Mouse (Mus musculus) midbrain, embryonic 10.5 days (tissue): ENCODE measurements around the gene Coq5. TPM values are rescaled to one million over a fixed set of nuclear protein-coding genes. Genes with fewer than 3 reads are reported as not detected.
"Not testable (repeated sequence)": the region's sequence is repeated elsewhere in the genome, so short reads cannot be mapped to it uniquely, and the experiment has no call there.

ENCODE experiments used
- DNase-seq: peaks from one replicate; pipeline ENCODE4 v3.0.0-alpha.2; 2017; ENCODE audit warnings: low spot score
- H3K27ac ChIP-seq: fragments of 300-500 bp; sonication (generic); replicated peaks from 2 replicates; pipeline ENCODE4 v1.5.1; 2016; ENCODE audit warnings: mild to moderate bottlenecking
- H3K27me3 ChIP-seq: fragments of 300-500 bp; sonication (generic); 2 replicates; pipeline ENCODE4 v1.6.1; 2016; ENCODE audit warnings: low read depth, mild to moderate bottlenecking; ENCODE audit not compliant: poor library complexity, severe bottlenecking
- H3K36me3 ChIP-seq: fragments of 300-500 bp; sonication (generic); 2 replicates; pipeline ENCODE4 v1.6.1; 2016; ENCODE audit warnings: mild to moderate bottlenecking, moderate library complexity
- H3K4me1 ChIP-seq: fragments of 300-500 bp; sonication (generic); 2 replicates; pipeline ENCODE4 v1.6.1; 2016
- H3K4me3 ChIP-seq: fragments of 300-500 bp; sonication (generic); 2 replicates; pipeline ENCODE4 v1.5.1; 2016; ENCODE audit warnings: mild to moderate bottlenecking, moderate library complexity
- H3K9me3 ChIP-seq: fragments of 300-500 bp; sonication (generic); replicated peaks from 2 replicates; pipeline ENCODE4 v1.6.1; 2016; ENCODE audit warnings: mild to moderate bottlenecking
- WGBS: fragments of 180-500 bp; shearing (Covaris S2); methylation state at CpG from one replicate; pipeline ENCODE4 v1.1.7; 2016; 5-methylcytosine and 5-hydroxymethylcytosine counted together
- polyA plus RNA-seq: library from polyadenylated mRNA; unstranded; fragments of >200 nt; fragmentation: Nextera tagmentation; extraction: Ambion mirVana; gene quantifications from 2 replicates; pipeline ENCODE4 v1.2.1, GENCODE M21; 2016

The Coq5 gene
- polyA plus RNA-seq, 1 experiment from 2014 or later = 57.3 TPM

DNA sequence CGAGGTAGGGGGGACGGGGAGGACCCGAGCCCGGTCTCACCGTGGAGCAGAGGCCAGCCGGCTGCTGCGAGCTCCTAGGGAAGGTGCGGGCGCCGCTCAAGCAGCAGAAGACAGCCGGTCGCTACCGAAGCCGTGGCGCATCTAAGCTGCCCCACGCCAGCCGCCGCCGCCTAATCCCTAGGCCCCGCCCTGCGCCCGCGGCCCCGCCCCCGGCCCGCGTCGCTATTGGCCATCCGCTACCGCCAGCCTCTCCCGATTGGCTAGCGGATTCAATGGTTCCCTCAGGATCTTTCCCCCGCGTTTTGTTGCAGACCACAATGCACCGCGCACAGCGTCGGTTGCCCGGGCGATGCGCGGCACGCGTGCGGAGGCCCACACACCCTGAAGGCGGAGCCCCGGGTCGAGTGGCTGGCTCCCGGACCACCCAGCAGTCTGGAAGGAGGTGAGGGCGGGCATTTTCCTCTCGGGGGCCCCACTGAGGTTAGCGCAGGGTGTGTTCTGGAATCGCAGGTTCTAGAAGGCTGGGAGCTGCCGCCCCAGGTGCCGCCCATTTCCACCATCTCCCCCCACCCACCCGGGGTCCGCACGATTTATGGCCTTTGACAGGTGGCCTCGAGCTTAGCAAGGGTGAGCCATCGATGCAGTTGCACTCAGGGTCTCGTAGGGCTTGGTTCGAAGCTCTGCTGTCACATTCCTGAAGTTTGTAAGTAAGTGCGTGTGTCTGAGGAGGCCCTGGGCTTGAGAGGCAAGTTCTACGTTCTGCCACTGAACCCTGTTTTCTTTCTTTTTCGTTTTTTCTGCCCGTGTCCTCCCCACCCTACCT, 21.5 kb downstream of the Coq5 start, which contains the start of gene Dynll1:
TSS of gene Dynll1 (minus strand) at position 208 of the 823 bp plus-strand sequence.
- WGBS = 1% methylated on average over 65 of the region's 66 CpGs

DNA sequence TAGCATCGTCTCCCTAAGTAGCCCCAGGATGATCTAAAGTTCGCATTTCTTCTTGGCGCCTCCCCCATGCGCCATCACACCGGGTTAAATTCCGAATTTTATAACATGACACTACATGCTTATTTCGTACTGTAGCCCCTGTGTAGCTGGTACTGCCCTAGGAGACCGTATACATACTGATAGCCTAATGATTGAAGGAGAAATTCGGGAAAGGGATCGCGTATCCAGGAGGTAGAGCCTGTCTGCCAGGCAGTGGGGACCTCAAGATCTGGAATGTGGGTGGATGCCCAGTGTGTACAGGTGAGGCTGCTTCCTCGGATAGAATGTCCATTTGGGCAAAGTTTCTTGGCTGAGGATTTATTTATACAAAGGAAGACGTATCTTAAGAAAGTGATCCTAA, 22.1 kb downstream of the Coq5 start:
- peak overlapping the region; percentile 93 for H3K27ac ChIP-seq
- DNase-seq = no peak
- H3K27me3 ChIP-seq = peaks cover 17% of the 10 kb centered on the region
- peaks cover 31% of the 10 kb centered on the region for H3K4me1 ChIP-seq
- 34% methylated on average over 13 of the region's 13 CpGs for WGBS
- H3K9me3 ChIP-seq = no peaks in the 10 kb centered on the region
- H3K36me3 ChIP-seq = peaks cover 31% of the 10 kb centered on the region
- peak overlapping the region; percentile 94 for H3K4me3 ChIP-seq

More for the DNA sequence above, 21.5 kb downstream of the Coq5 start, which contains the start of gene Dynll1:
- H3K4me1 ChIP-seq = peaks cover 31% of the 10 kb centered on the region
- no peaks in the 10 kb centered on the region for H3K9me3 ChIP-seq
- peaks cover 37% of the 10 kb centered on the region for H3K36me3 ChIP-seq
- peaks cover 17% of the 10 kb centered on the region for H3K27me3 ChIP-seq
- peak; percentile 99 for DNase-seq
- H3K27ac ChIP-seq = peak within 1 kb of the TSS; percentile 93
- peak within 1 kb of the TSS; percentile 94 for H3K4me3 ChIP-seq

DNA sequence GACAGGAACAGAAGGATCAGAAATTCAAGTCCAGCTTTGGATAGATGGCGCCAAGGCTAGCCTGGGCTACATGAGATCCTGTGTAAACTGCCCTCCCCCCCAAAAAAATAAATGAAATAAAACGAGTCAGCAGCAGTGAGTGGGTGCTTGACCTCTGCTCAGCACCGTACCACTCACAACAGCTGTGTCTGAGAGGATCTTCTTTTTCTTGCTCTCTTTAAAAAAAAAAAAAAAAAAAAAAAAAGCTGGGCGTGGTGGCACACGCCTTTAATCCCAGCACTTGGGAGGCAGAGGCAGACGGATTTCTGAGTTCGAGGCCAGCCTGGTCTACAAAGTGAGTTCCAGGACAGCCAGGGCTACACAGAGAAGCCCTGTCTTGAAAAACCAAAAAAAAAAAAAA, 22.7 kb downstream of the Coq5 start:
- Histone ChIP-seq H3K36me3 (peaks cover 26% of the 10 kb centered on the region), H3K4me3 (peak overlapping the region; percentile 94; the same call in 1 of the 2 replicates), H3K4me1 (peaks cover 31% of the 10 kb centered on the region), H3K27me3 (peaks cover 17% of the 10 kb centered on the region)
- DNase-seq, H3K9me3 ChIP-seq, H3K27ac ChIP-seq: not testable (repeated sequence)
- WGBS = 87% methylated on average over 7 of the region's 7 CpGs

DNA sequence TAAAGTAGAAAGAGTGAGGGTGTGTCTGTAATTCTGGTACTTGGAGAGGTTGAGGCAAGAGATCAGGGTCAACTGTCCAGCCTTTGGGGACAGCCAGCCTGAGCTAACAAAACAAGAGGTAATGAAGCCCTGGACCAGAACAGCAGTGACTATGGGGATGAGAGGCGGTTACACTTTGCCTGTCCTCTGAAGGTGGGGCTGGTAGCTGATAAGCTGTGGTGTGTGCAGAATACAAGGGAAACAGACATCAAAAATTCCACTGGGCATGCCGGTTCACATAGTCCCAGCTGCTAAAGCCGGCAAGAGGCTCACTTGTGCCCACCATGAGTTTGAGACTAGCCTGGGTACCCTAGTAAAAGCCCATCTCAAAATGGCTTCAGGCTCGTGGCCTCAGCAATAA, 32.9 kb downstream of the Coq5 start:
- Histone ChIP-seq H3K27ac (no peak overlapping the region), H3K36me3 (no peaks in the 10 kb centered on the region), H3K4me1 (peaks cover 25% of the 10 kb centered on the region), H3K4me3 (no peak overlapping the region), H3K27me3 (no peaks in the 10 kb centered on the region), H3K9me3 (no peaks in the 10 kb centered on the region)
- DNase-seq = no peak
- 79% methylated on average over 4 of the region's 4 CpGs for WGBS

DNA sequence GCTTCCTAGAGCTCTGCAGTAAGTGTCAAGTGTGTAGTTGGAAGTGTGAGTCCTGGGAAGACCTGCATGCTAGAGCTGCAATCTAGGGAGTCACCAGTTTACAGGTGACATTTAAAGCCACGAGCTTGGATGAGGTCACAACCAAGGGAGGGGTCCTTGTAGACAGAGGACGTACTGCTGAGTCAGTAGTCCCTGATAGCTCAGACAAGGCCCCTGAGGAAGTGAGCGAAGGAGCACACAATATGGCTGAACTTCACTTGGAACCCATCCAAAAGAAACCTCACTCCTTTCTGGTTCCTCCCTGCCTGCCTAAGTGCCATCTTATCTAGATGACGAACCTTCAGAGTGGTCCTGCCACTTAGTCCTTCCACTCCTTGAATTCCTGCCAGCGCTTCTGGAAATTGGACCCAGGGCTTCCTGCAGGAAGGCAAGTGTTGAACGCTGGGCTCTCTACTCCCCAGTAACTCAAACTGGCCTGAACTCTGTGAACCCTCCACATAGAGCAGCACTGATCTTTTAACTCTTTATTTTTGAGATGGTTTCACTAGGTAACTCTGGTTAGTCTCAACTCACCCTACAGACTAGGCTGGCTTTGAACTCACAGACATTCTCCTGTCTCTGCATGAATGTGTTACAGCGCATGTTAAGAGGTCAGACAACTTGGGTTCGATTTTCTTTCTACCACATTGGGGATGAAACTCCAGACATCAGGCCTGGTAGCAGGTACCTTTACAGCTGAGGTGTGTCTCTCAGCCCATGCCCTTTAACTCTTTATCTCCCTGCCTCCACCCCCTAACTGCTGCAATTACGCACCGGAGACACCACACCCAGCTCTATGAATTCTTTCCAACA, 33.6 kb downstream of the Coq5 start:
- H3K36me3 ChIP-seq = no peaks in the 10 kb centered on the region
- H3K9me3 ChIP-seq = no peaks in the 10 kb centered on the region
- WGBS = 81% methylated on average over 10 of the region's 10 CpGs
- no peak overlapping the region for H3K27ac ChIP-seq
- H3K4me1 ChIP-seq = peaks cover 32% of the 10 kb centered on the region
- no peak overlapping the region for H3K4me3 ChIP-seq
- DNase-seq = no peak
- H3K27me3 ChIP-seq = peaks cover 4% of the 10 kb centered on the region

DNA sequence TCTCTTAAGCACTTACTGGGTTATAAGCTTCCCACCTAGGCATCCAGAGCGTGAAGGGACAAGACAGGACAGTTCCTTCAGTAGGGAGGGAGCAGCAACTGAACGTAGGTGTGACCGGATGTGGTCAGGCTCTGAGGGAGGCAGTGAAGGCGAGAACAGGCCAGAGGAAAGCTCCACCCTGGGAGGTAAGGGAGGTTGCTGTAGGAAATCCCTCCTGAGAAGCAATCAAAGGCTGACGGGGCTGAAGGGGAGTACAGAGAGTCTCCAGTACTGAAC, 34.1 kb downstream of the Coq5 start:
- H3K9me3 ChIP-seq = no peaks in the 10 kb centered on the region
- peak overlapping the region; percentile 34; the same call in 1 of the 2 replicates for H3K27ac ChIP-seq
- DNase-seq = no peak
- H3K27me3 ChIP-seq = peaks cover 9% of the 10 kb centered on the region
- peaks cover 38% of the 10 kb centered on the region for H3K4me1 ChIP-seq
- WGBS = 47% methylated on average over 5 of the region's 5 CpGs
- 0 out of 2 replicates have a peak overlapping the region, but pooled peaks have one; percentile 4 for H3K4me3 ChIP-seq
- no peaks in the 10 kb centered on the region for H3K36me3 ChIP-seq

DNA sequence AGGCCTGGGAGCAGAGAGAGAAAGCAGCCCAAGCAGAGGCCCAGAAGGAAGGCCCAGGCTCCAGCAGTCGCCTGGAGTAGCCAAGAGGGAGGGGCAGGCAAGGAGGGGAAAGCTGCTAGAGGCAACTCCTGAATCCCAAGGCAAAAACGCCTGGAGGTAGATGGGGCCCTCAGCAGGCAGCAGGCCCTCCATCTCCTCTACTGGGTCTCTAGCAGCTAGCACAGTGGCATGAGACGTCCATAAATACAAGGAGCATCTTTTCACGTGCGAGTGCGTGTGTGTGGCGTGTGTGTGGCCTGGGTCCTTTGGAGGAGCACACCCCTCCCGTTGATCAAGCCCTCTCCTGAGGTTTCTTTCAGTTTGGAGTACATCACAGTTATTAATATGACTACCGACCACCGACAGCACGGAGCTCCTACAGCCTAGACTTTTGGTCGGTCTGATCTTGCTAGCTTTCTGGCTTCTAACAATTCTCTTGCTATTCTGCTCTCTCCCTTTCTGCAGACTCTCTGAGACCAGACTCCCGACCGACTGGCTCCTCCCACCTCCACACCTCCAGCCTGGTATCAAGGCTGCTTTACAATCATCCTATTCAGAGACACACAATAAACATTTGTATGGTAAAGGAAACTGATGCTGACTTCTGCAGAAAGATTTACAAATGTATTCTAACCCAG, 37.6 kb downstream of the Coq5 start:
- no peaks in the 10 kb centered on the region for H3K9me3 ChIP-seq
- 4% methylated on average over 14 of the region's 14 CpGs for WGBS

DNA sequence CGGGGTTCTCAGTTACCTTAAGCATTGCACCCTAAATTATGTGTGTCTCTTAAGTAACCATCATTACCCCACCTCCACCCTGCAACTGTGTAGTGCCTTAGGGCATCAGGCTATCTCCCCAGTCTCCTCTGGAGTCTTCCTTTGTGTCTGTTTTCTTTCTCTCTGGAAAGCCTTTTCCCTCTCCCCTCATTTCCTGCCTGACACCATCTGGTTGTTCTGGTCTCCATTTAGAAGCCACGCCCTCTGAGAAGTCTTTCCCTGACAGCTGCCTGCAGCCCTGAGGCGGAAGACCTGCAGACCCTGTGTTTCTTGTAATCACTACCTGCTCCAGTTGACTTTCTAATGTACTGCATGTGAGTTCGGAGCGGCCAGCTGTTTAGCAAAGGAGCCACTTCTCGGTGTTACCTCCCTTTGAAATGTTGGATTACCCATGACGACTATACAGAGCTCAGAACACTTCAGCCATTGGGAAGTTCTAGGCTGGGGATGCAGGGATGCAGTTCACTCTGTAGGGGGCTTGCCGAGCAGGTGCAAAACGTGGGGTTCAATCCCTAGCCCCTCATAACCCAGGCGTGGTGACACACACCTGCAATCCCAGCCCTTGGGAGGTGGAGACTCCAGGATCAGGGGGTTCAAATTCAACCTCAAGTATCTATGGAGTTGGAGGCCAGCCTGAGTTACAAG, 38.3 kb downstream of the Coq5 start:
- H3K36me3 ChIP-seq = no peaks in the 10 kb centered on the region
- peak overlapping the region; percentile 80 for H3K27ac ChIP-seq
- peaks cover 12% of the 10 kb centered on the region for H3K27me3 ChIP-seq
- peak; percentile 44 for DNase-seq
- peak overlapping the region; percentile 20; the same call in 1 of the 2 replicates for H3K4me3 ChIP-seq
- H3K9me3 ChIP-seq = no peaks in the 10 kb centered on the region
- WGBS = 5% methylated on average over 10 of the region's 10 CpGs
- H3K4me1 ChIP-seq = peaks cover 42% of the 10 kb centered on the region

More for the DNA sequence above, 37.6 kb downstream of the Coq5 start:
- Histone ChIP-seq H3K4me1 (peaks cover 42% of the 10 kb centered on the region), H3K27ac (peak overlapping the region; percentile 80), H3K4me3 (peak overlapping the region; percentile 20; the same call in 1 of the 2 replicates), H3K36me3 (no peaks in the 10 kb centered on the region), H3K27me3 (peaks cover 12% of the 10 kb centered on the region)
- DNase-seq = no peak

DNA sequence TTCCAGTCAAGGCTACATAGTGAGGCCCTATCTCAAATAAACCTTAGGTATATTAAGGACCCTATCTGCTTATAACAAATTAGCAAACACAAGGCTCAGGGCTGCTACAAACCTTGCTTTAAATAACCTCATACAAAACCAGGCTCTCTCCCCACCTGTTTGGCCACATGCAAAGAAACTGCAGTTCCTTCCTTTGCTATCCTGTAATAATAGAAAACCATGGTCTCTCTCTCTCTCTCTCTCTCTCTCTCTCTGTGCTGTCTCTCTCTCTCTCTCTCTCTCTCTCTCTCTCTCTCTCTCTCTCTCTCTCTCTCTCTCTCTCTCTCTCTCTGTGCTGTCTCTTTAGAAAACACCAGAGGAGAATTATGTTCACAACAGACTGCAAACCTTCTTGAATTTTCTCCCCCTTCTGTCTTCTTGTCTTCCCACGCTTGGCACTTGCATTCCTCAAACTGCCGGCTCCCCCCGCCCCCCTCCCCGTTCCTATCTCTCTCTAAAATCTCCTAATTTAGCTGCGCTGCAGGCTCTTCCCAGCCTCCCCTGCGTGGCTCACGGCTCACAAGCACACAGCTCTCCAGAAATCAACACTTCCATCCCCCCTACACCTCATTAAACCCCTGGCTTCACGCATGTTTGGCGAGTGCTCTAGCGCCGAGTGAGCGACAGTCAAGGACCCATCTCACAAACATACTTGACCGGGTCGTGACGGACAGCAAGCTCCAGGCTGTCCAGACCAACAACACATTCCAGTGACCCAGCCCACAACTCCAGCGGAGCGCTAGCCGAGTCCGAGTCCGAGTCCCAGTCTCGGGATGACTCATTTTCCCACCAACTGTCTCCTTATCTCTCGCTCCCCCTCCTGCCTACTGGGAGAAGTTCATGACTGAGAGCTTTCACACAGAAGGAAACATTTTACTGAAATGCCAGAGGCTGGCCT, 39.8 kb downstream of the Coq5 start:
- peak; percentile 79 for DNase-seq
- H3K9me3 ChIP-seq = no peaks in the 10 kb centered on the region
- peak overlapping the region; percentile 51 for H3K4me3 ChIP-seq
- H3K4me1 ChIP-seq = peaks cover 36% of the 10 kb centered on the region
- no peaks in the 10 kb centered on the region for H3K36me3 ChIP-seq
- H3K27ac ChIP-seq = peak overlapping the region; percentile 65
- peaks cover 12% of the 10 kb centered on the region for H3K27me3 ChIP-seq
- WGBS = under 1% methylated on average over 22 of the region's 22 CpGs

DNA sequence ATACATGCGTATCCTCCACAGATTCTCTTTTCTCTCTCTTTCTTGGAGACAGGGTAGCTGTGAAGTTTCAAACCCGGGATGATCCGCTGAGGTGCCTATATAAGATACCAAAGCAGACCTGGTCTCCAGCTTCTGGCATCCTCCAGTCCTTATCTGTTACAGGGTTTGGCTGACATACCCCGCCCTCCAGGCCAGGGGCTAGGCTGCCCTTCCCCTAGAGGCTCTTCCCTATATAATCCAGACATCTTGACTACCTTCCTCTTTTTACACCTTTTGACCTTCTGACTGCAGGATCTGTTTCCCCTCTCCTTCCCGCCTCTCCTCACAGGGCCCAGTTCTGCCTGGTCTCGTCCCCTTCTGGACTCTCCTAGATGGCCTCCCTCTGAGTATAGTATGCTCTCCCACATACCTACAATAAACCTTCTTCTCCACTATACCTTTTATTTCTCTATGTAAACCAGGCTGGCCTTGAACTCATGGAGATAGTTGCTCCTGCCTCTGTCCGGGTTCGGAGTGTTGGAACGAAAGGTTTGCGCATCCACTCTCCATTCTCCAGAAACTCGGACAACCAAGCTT, 46.9 kb downstream of the Coq5 start:
- peak overlapping the region; percentile 79 for H3K4me3 ChIP-seq
- DNase-seq = no peak
- H3K27ac ChIP-seq = peak overlapping the region; percentile 98
- peaks cover 27% of the 10 kb centered on the region for H3K36me3 ChIP-seq
- H3K9me3 ChIP-seq = no peaks in the 10 kb centered on the region
- H3K4me1 ChIP-seq = peaks cover 37% of the 10 kb centered on the region
- no peaks in the 10 kb centered on the region for H3K27me3 ChIP-seq
- 28% methylated on average over 11 of the region's 11 CpGs for WGBS
